Mouse (Mus musculus): ENCODE results near the gene Pigp.

Pigp gene

GRCm38 (mm10) chr16:94371301-94371931 lies at the start of gene Pigp:
Gene Pigp, minus strand, starts transcription at chr16:94371842.
- DNase-seq (ENCODE audit: low spot score), result peak; percentile 52

- no peak for DNase-seq (ENCODE audit: low spot score)
Measured at GRCm38 (mm10) chr16:94420498-94420897, 48.9 kb upstream of the Pigp start.

- no peak for DNase-seq (ENCODE audit: low spot score)
Measured at GRCm38 (mm10) chr16:94414151-94414550, 42.5 kb upstream of the Pigp start.

DNA sequence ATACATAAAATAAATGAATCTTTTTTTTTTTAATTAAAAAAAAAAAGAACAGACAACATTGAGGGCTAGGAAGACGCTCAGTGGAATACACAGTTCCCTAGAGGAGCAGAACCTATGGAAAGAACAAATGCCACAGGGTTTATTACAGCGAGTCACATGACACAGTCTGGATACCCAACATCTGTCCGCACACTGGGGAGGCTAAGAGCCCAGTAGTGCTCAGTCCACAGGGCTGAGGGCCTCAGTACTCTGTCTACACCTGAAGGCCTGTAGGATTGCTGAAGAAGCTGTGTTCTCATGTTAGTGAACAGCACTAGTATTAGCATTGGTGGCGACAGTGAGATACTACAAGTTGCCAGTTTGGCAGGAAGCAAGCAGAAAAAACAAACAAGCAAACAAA lies 41.1 kb upstream of the Pigp start:
- no peak for DNase-seq (ENCODE audit: low spot score)

DNA sequence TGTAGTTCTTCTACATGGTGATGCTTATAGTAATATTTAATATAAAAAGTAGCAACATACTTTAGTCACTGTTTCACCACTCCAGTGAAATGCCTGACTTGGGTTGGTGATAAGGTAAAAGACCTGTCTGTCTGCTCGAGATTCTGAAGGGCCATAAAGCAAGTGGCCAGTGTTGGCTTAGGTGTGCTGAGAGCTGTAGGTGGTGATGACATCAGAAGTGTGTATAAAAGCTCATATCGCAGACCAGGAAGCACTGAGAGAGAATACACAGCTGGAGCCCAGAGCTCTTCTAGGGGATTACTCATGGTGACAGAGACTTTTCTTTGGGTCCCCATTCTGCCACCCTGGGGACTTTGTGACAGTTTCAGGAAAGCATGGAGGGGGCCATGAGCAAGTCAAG lies 40.6 kb upstream of the Pigp start:
- no peak for DNase-seq (ENCODE audit: low spot score)

GRCm38 (mm10) chr16:94411287-94411686 lies 39.6 kb upstream of the Pigp start:
- DNase-seq (ENCODE audit: low spot score), result no peak

DNA sequence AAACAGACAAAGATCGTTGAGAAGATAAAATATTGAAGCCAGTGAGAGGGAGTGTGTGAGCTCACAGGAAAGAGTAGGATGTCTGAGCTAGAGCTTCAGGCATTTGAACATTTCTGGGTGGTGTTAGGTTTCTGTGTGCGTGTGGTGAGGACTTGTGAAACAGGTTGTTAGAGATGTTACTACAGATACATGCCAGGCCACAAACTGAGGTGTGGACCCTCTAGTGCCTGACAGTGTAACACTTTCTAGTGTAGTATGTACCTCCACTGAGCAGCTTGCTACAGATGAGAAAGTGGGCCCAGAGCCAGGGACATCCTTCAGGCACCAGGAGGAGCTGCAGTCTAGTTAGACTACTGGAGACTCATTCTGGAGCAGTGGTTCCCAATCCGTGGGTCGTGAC lies 30.5 kb upstream of the Pigp start:
- peak; percentile 50 for DNase-seq (ENCODE audit: low spot score)

DNA sequence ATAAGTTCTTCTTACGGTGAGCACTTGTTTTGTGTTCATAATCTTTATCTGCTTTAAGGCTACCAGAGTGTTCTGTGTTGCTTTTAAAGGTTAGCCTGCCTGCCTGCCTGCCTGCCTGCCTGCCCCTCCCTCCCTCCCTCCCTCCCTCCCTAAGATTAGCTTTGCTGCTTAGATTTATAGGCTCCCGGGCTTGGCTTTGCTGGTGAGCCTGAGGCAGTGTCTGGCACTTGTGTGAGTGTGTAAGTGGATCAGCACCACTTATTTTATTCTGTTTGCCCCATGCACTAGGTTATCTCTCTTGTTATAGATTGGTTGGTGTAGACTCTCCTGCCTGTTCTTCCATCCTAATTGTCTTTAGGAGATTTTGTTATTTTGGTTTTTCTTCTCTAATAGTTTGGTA lies 30.0 kb upstream of the Pigp start:
- no peak for DNase-seq (ENCODE audit: low spot score)

DNA sequence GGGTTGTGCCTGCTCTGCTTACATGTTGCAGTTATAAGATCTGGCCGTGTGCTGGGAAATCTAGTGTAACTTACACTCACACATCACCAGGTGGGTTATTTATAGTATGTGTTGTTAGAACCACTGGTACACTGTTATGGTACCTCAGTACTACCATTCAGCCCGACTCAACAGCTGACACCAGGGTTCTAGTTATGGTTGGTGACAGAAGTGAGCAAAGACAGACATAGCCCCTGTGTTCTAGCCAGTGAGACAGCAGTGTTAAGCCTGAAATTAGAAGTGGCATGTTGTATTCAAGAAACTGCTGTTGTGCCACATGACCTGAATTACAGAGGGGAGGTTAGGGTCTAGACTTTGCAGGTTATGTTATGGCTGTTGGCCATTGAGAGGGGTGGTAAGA lies 27.5 kb upstream of the Pigp start:
- no peak for DNase-seq (ENCODE audit: low spot score)

- no peak for DNase-seq (ENCODE audit: low spot score)
Measured at GRCm38 (mm10) chr16:94396641-94397040, 25.0 kb upstream of the Pigp start.

GRCm38 (mm10) chr16:94395051-94395450 lies 23.4 kb upstream of the Pigp start:
- no peak for DNase-seq (ENCODE audit: low spot score)

DNA sequence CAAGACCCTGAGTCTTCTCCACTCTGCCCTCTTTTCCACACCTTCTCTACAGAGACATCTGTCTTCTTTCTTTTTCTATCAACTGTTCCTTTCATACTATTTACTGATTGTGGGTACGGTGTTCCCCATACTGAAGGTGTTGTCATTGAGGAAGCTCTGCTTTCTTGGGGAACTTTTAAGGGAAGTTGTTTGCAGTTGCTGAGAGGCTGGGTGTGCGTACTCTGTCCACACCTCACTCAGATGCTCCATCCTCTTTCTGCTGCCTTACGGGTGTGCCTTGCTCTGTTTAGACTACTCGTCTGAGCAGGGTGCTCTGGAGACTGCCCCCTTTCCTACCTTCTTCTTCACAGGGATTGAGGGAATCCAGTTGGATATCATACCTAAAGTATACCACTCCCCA lies 20.7 kb upstream of the Pigp start:
- no peak for DNase-seq (ENCODE audit: low spot score)

GRCm38 (mm10) chr16:94387690-94388089 lies 16.0 kb upstream of the Pigp start:
- no peak for DNase-seq (ENCODE audit: low spot score)

GRCm38 (mm10) chr16:94383277-94383676 lies 11.6 kb upstream of the Pigp start:
- no peak for DNase-seq (ENCODE audit: low spot score)

DNA sequence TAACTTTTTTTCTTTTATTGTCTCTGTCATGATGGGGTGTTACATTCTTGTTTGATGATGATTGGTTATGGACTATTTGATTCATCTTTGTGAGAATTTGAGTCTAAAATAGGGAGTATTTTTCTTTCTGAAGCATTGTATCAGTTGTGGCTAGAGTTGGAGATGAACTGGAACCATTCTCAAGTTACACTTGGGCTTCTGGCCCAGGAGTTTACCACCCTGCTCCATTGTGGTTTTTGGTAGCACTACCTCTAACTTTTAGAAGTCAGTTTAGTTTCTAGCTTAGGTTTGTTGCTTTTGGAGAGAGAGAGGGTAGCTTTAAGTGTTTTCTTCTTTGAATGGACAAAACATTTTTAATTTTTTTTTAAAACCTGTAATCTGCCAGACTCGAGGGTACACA lies 7.7 kb upstream of the Pigp start:
- no peak for DNase-seq (ENCODE audit: low spot score)

- DNase-seq (ENCODE audit: low spot score), result peak; percentile 74
Measured at GRCm38 (mm10) chr16:94370915-94371300, 734 bp downstream of the Pigp start.

GRCm38 (mm10) chr16:94370173-94370914 lies 1.3 kb downstream of the Pigp start, which contains the start of gene Ttc3:
Gene Ttc3, plus strand, starts transcription at chr16:94370618.
- DNase-seq (ENCODE audit: low spot score), result peak; percentile 93

GRCm38 (mm10) chr16:94369596-94370172 lies 2.0 kb downstream of the Pigp start:
- DNase-seq (ENCODE audit: low spot score), result no peak

DNA sequence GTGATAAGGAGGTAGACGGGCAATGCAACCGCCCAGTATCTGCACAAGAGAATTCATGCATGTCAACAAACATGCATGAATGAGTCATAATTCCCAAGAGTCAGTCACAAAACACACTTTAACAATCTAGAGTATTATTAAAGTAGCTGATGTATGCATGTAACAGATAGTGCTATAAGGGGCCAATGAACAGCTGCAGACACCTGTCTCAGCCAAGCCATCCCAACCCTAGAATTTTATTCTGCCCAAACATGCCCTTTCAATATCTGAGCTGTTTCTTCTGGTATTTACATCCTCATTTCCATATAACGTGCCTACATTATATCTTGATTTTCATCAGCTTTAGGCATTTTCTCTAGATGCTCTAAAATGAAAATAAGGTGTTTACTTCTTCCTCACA lies 6.2 kb downstream of the Pigp start:
- no peak for DNase-seq (ENCODE audit: low spot score)

DNA sequence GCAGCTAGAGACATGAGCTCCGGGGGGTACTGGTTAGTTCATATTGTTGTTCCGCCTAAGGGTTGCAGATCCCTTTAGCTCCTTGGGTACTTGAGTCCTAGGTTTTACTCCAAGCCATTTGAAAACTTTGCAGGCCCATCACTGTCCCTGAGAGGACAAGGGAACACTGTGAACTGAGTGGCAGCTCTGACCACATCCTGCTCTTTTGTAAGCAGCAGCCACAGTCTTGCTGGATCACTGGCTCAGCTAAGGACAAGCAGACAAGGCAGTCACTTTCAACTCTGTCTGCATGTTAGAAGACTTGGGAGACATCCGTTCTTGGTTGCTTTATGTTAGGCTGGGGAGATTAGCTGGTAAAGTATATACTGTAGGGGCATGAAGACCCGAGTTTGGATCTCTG lies 7.8 kb downstream of the Pigp start:
- no peak for DNase-seq (ENCODE audit: low spot score)

DNA sequence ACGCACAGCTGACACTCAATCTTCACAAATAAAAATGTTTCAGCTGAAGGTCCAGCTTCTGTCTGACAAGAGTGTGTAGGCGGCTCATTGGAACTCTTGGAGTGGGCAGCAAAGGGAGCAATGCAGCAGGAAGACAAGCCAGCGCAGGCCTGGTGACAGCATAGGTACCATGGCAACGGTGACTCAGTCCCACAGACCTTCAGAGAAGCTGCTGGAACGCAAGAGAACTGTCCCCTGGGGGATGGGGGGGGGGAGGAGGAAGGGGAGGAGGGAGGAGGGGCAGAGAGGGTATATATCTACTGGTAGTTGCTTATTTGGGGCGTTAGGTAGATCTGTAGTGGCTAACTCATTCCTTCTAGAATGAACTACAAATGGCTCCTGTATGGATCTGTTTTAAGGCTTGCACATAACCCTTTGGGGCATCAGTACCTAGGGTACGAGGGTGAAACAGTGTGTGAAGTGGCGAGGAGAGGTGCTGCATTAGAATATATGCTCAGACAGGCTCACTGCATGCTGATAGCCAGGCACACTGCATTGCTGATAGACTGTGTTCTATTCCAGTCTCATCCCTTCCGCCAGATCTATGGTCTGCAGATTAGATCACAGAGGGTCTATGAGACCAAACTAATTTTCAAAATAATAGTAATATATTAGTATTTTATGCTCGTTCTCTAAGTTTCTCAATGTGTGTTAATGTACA lies 9.3 kb downstream of the Pigp start:
- peak; percentile 73 for DNase-seq (ENCODE audit: low spot score)

DNA sequence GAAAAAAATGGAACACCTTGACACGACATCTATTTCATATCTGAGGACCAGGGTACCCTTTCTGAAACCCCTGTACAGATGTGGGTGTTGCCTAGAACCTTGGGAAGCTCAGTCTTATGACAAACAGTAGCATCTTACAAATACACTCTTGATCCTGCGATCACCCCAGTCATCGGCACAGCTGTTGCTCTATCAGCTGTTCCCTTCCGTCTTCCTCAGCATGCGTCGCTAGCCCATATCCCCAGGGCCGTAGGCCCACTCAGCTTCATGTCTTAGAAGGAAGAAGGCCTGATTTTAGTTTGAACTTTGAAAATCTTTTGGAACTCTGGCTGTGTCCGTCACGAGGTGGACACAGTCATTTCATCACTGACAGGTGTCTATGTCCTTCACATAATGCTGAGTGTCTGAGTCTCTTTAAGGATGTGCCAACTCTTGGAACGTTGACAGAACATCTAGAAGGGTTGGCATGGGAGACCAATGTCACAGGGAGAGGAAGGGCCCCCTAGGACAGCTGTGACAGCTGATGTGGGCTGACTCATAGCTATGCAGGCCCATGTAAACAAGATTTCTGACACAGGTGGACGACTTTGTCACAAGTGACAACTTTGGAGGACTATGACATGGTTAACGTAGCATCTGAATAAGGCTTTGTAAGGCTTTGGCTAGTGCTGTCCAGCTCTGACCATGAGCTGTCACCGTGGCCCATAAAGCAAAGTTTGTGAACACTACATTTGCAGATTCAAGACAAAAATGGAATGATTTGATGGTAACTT lies 10.9 kb downstream of the Pigp start:
- DNase-seq (ENCODE audit: low spot score), result no peak
